Mouse (Mus musculus) gastrocnemius, adult 2 months (tissue): ENCODE results near the gene Cdc34. TPM values are rescaled to one million over a fixed set of nuclear protein-coding genes. Genes with fewer than 3 reads are reported as not detected.

Source experiments
- DNase-seq: peaks from one replicate; pipeline ENCODE4 v3.0.0; 2022
- H3K27ac ChIP-seq: fragments of 200-600 bp; 2 replicates; pipeline ENCODE4 v1.8.1; 2022; ENCODE audit warnings: mild to moderate bottlenecking
- H3K4me3 ChIP-seq: fragments of 200-600 bp; 2 replicates; pipeline ENCODE4 v1.8.1; 2022; ENCODE audit warnings: mild to moderate bottlenecking, moderate library complexity
- CTCF ChIP-seq: fragments of 200-600 bp; IDR thresholded peaks from 2 replicates; pipeline ENCODE4 v1.8.1; 2022; ENCODE audit warnings: antibody characterized with exemption, mild to moderate bottlenecking, moderate library complexity
- intact Hi-C: fragments of 180-260 bp; cut with DNase I; formaldehyde crosslinking; loops from one replicate; pipeline ENCODE4 v1.15.1; 2025
- total RNA-seq, 2 experiments: library from RNA; stranded (reverse); gene quantifications; 2 replicates each; pipeline ENCODE4 v1.2.3; 2021

The Cdc34 gene
- total RNA-seq, 2 experiments from 2014 or later, result 366 to 415 TPM

GRCm38 (mm10) chr10:79675346-79676035 lies 6.5 kb upstream of the Cdc34 start:
- intact Hi-C loops, result no loop called here
- TF ChIP-seq CTCF, result no peak
- Histone ChIP-seq H3K27ac (no peak overlapping the region), H3K4me3 (no peak overlapping the region)
- DNase-seq, result no peak

- intact Hi-C loops, result no loop called here
- no peak for DNase-seq
- TF ChIP-seq CTCF, result no peak
- Histone ChIP-seq H3K4me3 (peak overlapping the region; percentile 98), H3K27ac (peak overlapping the region; percentile 94)
Observed at GRCm38 (mm10) chr10:79680606-79681495, 1.1 kb upstream of the Cdc34 start.

- Histone ChIP-seq H3K4me3 (peak overlapping the region; percentile 98), H3K27ac (peak overlapping the region; percentile 99)
- DNase-seq, result peak; percentile 61
- no peak for TF ChIP-seq CTCF
- intact Hi-C loops, result loop anchor here (2.0 kb wide), 1 partner anchor 22 kb away; the partner anchor contains the start of gene Bsg
Observed at GRCm38 (mm10) chr10:79682551-79682915, 538 bp downstream of the Cdc34 start.

- peak; percentile 86 for DNase-seq
- peak overlapping the region; percentile 98 for H3K4me3 ChIP-seq
- TF ChIP-seq CTCF, result peak; percentile 64
- H3K27ac ChIP-seq, result peak overlapping the region; percentile 99
- intact Hi-C loops, result loop anchor here (2.0 kb wide), 1 partner anchor 22 kb away; the partner anchor contains the start of gene Bsg
Observed at GRCm38 (mm10) chr10:79682916-79683582, 1.1 kb downstream of the Cdc34 start.

- no peak for TF ChIP-seq CTCF
- intact Hi-C loops, result loop anchor here (2.0 kb wide), 1 partner anchor 21 kb away; the partner anchor contains the start of gene Bsg
- Histone ChIP-seq H3K27ac (peak overlapping the region; percentile 99), H3K4me3 (peak overlapping the region; percentile 98)
- DNase-seq, result peak; percentile 88
Observed at GRCm38 (mm10) chr10:79683726-79684640, 2.0 kb downstream of the Cdc34 start.

- intact Hi-C loops, result no loop called here
- DNase-seq, result no peak
- TF ChIP-seq CTCF, result no peak
- Histone ChIP-seq H3K4me3 (peak overlapping the region; percentile 98), H3K27ac (peak overlapping the region; percentile 99)
Observed at GRCm38 (mm10) chr10:79684770-79685600, 3.0 kb downstream of the Cdc34 start.

GRCm38 (mm10) chr10:79686219-79686618 lies 4.2 kb downstream of the Cdc34 start:
- intact Hi-C loops, result no loop called here
- DNase-seq, result no peak
- Histone ChIP-seq H3K27ac (peak overlapping the region; percentile 99), H3K4me3 (peak overlapping the region; percentile 98)
- TF ChIP-seq CTCF, result no peak

- H3K4me3 ChIP-seq, result peak overlapping the region; percentile 98
- DNase-seq, result peak; percentile 79
- intact Hi-C loops, result no loop called here
- no peak for TF ChIP-seq CTCF
- peak overlapping the region; percentile 99 for H3K27ac ChIP-seq
Observed at GRCm38 (mm10) chr10:79686691-79687090, 4.7 kb downstream of the Cdc34 start.

- peak; percentile 36 for DNase-seq
- H3K4me3 ChIP-seq, result peak overlapping the region; percentile 47
- no peak for TF ChIP-seq CTCF
- intact Hi-C loops, result no loop called here
- H3K27ac ChIP-seq, result peak overlapping the region; percentile 99
Observed at GRCm38 (mm10) chr10:79687513-79687912, 5.5 kb downstream of the Cdc34 start.

- peak within 1 kb of the TSS; percentile 99 for H3K27ac ChIP-seq
- intact Hi-C loops, result no loop called here
- peak within 1 kb of the TSS; percentile 47 for H3K4me3 ChIP-seq
- no peak for TF ChIP-seq CTCF
- DNase-seq, result no peak
Observed at GRCm38 (mm10) chr10:79688720-79689119, 6.7 kb downstream of the Cdc34 start, which contains the start of gene Gzmm. Gene Gzmm, plus strand, starts transcription at chr10:79689020.

GRCm38 (mm10) chr10:79689178-79689577 lies 7.2 kb downstream of the Cdc34 start:
- intact Hi-C loops, result no loop called here
- no peak for DNase-seq

More at GRCm38 (mm10) chr10:79689178-79689577, 7.2 kb downstream of the Cdc34 start:
- no peak overlapping the region for H3K4me3 ChIP-seq
- TF ChIP-seq CTCF, result no peak
- peak overlapping the region; percentile 39; the same call in 1 of the 2 replicates for H3K27ac ChIP-seq
